Mouse (Mus musculus) CH12.LX (cell line): ENCODE measurements around the gene Gm49403. TPM values are rescaled to one million over a fixed set of nuclear protein-coding genes. Genes with fewer than 3 reads are reported as not detected.
A peak's percentile ranks its signal among the peaks of the same experiment; 100 is the strongest.

Source experiments
- DNase-seq: peaks from one replicate; pipeline ENCODE4 v3.0.0-alpha.2; 2013; ENCODE audit errors: extremely low read depth
- H3K27ac ChIP-seq: 2 replicates; pipeline ENCODE4 v1.5.1; 2012; ENCODE audit warnings: low read depth, mild to moderate bottlenecking, control low read depth, moderate library complexity; ENCODE audit not compliant: insufficient read depth
- H3K27me3 ChIP-seq: replicated peaks from 2 replicates; pipeline ENCODE3; 2012; ENCODE audit warnings: inconsistent platforms
- H3K36me3 ChIP-seq, 2 experiments: replicated peaks in 1 of 2; 2 replicates each; pipeline versions ENCODE3 to v1.6.1; 2012; ENCODE audit warnings: inconsistent platforms in 1 of 2, low read length in 1 of 2, mild to moderate bottlenecking in 1 of 2, mixed read lengths in 1 of 2, moderate library complexity in 1 of 2; ENCODE audit not compliant: control insufficient read depth in 1 of 2, insufficient read depth in 1 of 2
- H3K4me1 ChIP-seq, 2 experiments: 2 replicates each; pipeline ENCODE4 v1.6.1; 2012; ENCODE audit warnings: inconsistent platforms in 1 of 2, moderate library complexity in 1 of 2; ENCODE audit not compliant: insufficient read depth in 2 of 2, control insufficient read depth in 1 of 2
- H3K4me2 ChIP-seq: 2 replicates; pipeline ENCODE4 v1.6.1; 2012; ENCODE audit warnings: low read depth, mild to moderate bottlenecking, control low read depth; ENCODE audit not compliant: poor library complexity, insufficient read depth, severe bottlenecking
- H3K4me3 ChIP-seq, 3 experiments: fragments of 150-350 bp in 1 of 3; sonication (generic) in 1 of 3; replicated peaks in 1 of 3; 2 replicates each; pipeline versions ENCODE3 to v1.5.1; 2011 to 2012; ENCODE audit warnings: low read depth in 2 of 3, low read length in 2 of 3, mild to moderate bottlenecking in 2 of 3, moderate library complexity in 2 of 3, control low read depth in 1 of 3, improper control_type of control experiment in 1 of 3, inconsistent platforms in 1 of 3, mixed read lengths in 1 of 3; ENCODE audit not compliant: poor library complexity in 1 of 3
- H3K79me2 ChIP-seq: replicated peaks from 2 replicates; pipeline ENCODE4 v1.6.1; 2012; ENCODE audit warnings: mild to moderate bottlenecking, moderate library complexity; ENCODE audit not compliant: control insufficient read depth, poor library complexity, insufficient read depth, severe bottlenecking; ENCODE audit errors: extremely low read depth
- H3K9ac ChIP-seq: 2 replicates; pipeline ENCODE4 v1.6.1; 2012; ENCODE audit warnings: low read depth, mild to moderate bottlenecking, control low read depth, moderate library complexity; ENCODE audit not compliant: insufficient read depth
- H3K9me3 ChIP-seq: replicated peaks from 2 replicates; pipeline ENCODE3; 2012; ENCODE audit warnings: low read length, inconsistent platforms, mixed read lengths
- BHLHE40 ChIP-seq: IDR thresholded peaks from 2 replicates; pipeline ENCODE4 v1.6.1; 2011; ENCODE audit warnings: mild to moderate bottlenecking, low read depth, low read length, improper control_type of control experiment
- CHD1 ChIP-seq: IDR thresholded peaks from 2 replicates; pipeline ENCODE4 v1.6.1; 2012; ENCODE audit warnings: low read depth, low read length, improper control_type of control experiment, inconsistent platforms
- CHD2 ChIP-seq: IDR thresholded peaks from 2 replicates; pipeline ENCODE4 v1.6.1; 2011; ENCODE audit warnings: low read length, improper control_type of control experiment
- CTCF ChIP-seq, 2 experiments: IDR thresholded peaks in 1 of 2; conservative IDR thresholded peaks in 1 of 2; 2 replicates each; pipeline ENCODE4 v1.5.1; 2011 to 2012; ENCODE audit warnings: low read depth in 2 of 2, low read length in 2 of 2, improper control_type of control experiment in 1 of 2, inconsistent platforms in 1 of 2, mild to moderate bottlenecking in 1 of 2, moderate library complexity in 1 of 2
- E2F4 ChIP-seq: IDR thresholded peaks from 2 replicates; pipeline ENCODE4 v1.6.1; 2011; ENCODE audit warnings: low read depth, low read length, improper control_type of control experiment; ENCODE audit not compliant: insufficient replicate concordance
- ELF1 ChIP-seq: IDR thresholded peaks from 2 replicates; pipeline ENCODE4 v1.6.1; 2014; ENCODE audit warnings: low read depth, mild to moderate bottlenecking, inconsistent platforms, low read length, improper control_type of control experiment
- EP300 ChIP-seq: IDR thresholded peaks from 2 replicates; pipeline ENCODE4 v1.6.1; 2011; ENCODE audit warnings: low read length, improper control_type of control experiment
- ETS1 ChIP-seq: conservative IDR thresholded peaks from 2 replicates; pipeline ENCODE4 v1.6.1; 2012; ENCODE audit warnings: low read depth, mild to moderate bottlenecking, inconsistent platforms, low read length, improper control_type of control experiment, moderate library complexity
- GABPA ChIP-seq: IDR thresholded peaks from 2 replicates; pipeline ENCODE4 v1.6.1; 2012; ENCODE audit warnings: low read depth, low read length, improper control_type of control experiment, inconsistent platforms; ENCODE audit not compliant: insufficient replicate concordance
- HCFC1 ChIP-seq: IDR thresholded peaks from 2 replicates; pipeline ENCODE4 v1.6.1; 2012; ENCODE audit warnings: low read depth, mild to moderate bottlenecking, inconsistent platforms, low read length, improper control_type of control experiment
- IRF4 ChIP-seq: IDR thresholded peaks from 2 replicates; pipeline ENCODE4 v1.6.1; 2014; ENCODE audit warnings: low read depth, mild to moderate bottlenecking, inconsistent platforms, low read length, improper control_type of control experiment
- JUN ChIP-seq: IDR thresholded peaks from 2 replicates; pipeline ENCODE4 v1.6.1; 2011; ENCODE audit warnings: low read depth, mild to moderate bottlenecking, low read length, improper control_type of control experiment, moderate library complexity; ENCODE audit not compliant: insufficient read depth
- JUND ChIP-seq: conservative IDR thresholded peaks from 2 replicates; pipeline ENCODE4 v1.6.1; 2011; ENCODE audit warnings: low read depth, low read length, improper control_type of control experiment
- KAT2A ChIP-seq: IDR thresholded peaks from 2 replicates; pipeline ENCODE4 v1.6.1; 2012; ENCODE audit warnings: low read length, improper control_type of control experiment, inconsistent platforms; ENCODE audit not compliant: insufficient replicate concordance
- MAFK ChIP-seq: IDR thresholded peaks from 2 replicates; pipeline ENCODE4 v1.6.1; 2011; ENCODE audit warnings: low read length, improper control_type of control experiment; ENCODE audit not compliant: insufficient replicate concordance
- MAX ChIP-seq: IDR thresholded peaks from 2 replicates; pipeline ENCODE4 v1.6.1; 2011; ENCODE audit warnings: low read length, improper control_type of control experiment
- MAZ ChIP-seq: IDR thresholded peaks from 2 replicates; pipeline ENCODE4 v1.6.1; 2012; ENCODE audit warnings: low read depth, mild to moderate bottlenecking, inconsistent platforms, low read length, improper control_type of control experiment, moderate library complexity
- MEF2A ChIP-seq: IDR thresholded peaks from 2 replicates; pipeline ENCODE4 v1.6.1; 2014; ENCODE audit warnings: low read depth, mild to moderate bottlenecking, inconsistent platforms, low read length, improper control_type of control experiment, borderline replicate concordance
- MXI1 ChIP-seq: IDR thresholded peaks from 2 replicates; pipeline ENCODE4 v1.6.1; 2011; ENCODE audit warnings: mild to moderate bottlenecking, low read depth, low read length, improper control_type of control experiment
- MYC ChIP-seq: IDR thresholded peaks from 2 replicates; pipeline ENCODE4 v1.6.1; 2011; ENCODE audit warnings: low read depth, mild to moderate bottlenecking, improper control_type of control experiment, low read length
- NELFE ChIP-seq: IDR thresholded peaks from 2 replicates; pipeline ENCODE4 v1.6.1; 2011; ENCODE audit warnings: low read depth, low read length, improper control_type of control experiment
- NRF1 ChIP-seq: IDR thresholded peaks from 2 replicates; pipeline ENCODE4 v1.6.1; 2014; ENCODE audit warnings: low read depth, mild to moderate bottlenecking, inconsistent platforms, low read length, improper control_type of control experiment, moderate library complexity
- PAX5 ChIP-seq: IDR thresholded peaks from 2 replicates; pipeline ENCODE4 v1.6.1; 2012; ENCODE audit warnings: low read length, inconsistent platforms, mixed read lengths
- POLR2A ChIP-seq: IDR thresholded peaks from 2 replicates; pipeline ENCODE4 v1.6.1; 2011; ENCODE audit warnings: low read depth, mild to moderate bottlenecking, improper control_type of control experiment, low read length
- POLR2AphosphoS2 ChIP-seq: IDR thresholded peaks from 2 replicates; pipeline ENCODE4 v1.6.1; 2011; ENCODE audit warnings: low read depth, low read length, improper control_type of control experiment
- RAD21 ChIP-seq: IDR thresholded peaks from 2 replicates; pipeline ENCODE4 v1.6.1; 2011; ENCODE audit warnings: low read depth, mild to moderate bottlenecking, low read length, improper control_type of control experiment, moderate library complexity
- RCOR1 ChIP-seq: conservative IDR thresholded peaks from 2 replicates; pipeline ENCODE4 v1.6.1; 2012; ENCODE audit warnings: low read depth, mild to moderate bottlenecking, inconsistent platforms, low read length, improper control_type of control experiment
- SIN3A ChIP-seq: IDR thresholded peaks from 2 replicates; pipeline ENCODE4 v1.6.1; 2012; ENCODE audit warnings: low read length, improper control_type of control experiment, inconsistent platforms
- SMC3 ChIP-seq: IDR thresholded peaks from 2 replicates; pipeline ENCODE4 v1.6.1; 2011; ENCODE audit warnings: low read depth, low read length, improper control_type of control experiment
- TBP ChIP-seq: conservative IDR thresholded peaks from 2 replicates; pipeline ENCODE4 v1.6.1; 2011; ENCODE audit warnings: low read depth, low read length, improper control_type of control experiment
- TCF12 ChIP-seq: IDR thresholded peaks from 2 replicates; pipeline ENCODE4 v1.6.1; 2014; ENCODE audit warnings: low read depth, mild to moderate bottlenecking, inconsistent platforms, low read length, improper control_type of control experiment
- UBTF ChIP-seq: IDR thresholded peaks from 2 replicates; pipeline ENCODE4 v1.6.1; 2012; ENCODE audit warnings: low read depth, mild to moderate bottlenecking, inconsistent platforms, low read length, improper control_type of control experiment, moderate library complexity
- USF1 ChIP-seq: IDR thresholded peaks from 2 replicates; pipeline ENCODE4 v1.6.1; 2014; ENCODE audit warnings: low read depth, mild to moderate bottlenecking, inconsistent platforms, low read length, improper control_type of control experiment
- USF2 ChIP-seq: conservative IDR thresholded peaks from 2 replicates; pipeline ENCODE4 v1.6.1; 2011; ENCODE audit warnings: low read depth, low read length, improper control_type of control experiment
- ZC3H11A ChIP-seq: IDR thresholded peaks from 2 replicates; pipeline ENCODE4 v1.6.1; 2012; ENCODE audit warnings: low read depth, mild to moderate bottlenecking, inconsistent platforms, low read length, improper control_type of control experiment
- ZKSCAN1 ChIP-seq: IDR thresholded peaks from 2 replicates; pipeline ENCODE4 v1.6.1; 2012; ENCODE audit warnings: low read depth, inconsistent platforms, low read length, improper control_type of control experiment, borderline replicate concordance
- ZMIZ1 ChIP-seq: IDR thresholded peaks from 2 replicates; pipeline ENCODE4 v1.6.1; 2012; ENCODE audit warnings: low read depth, mild to moderate bottlenecking, inconsistent platforms, low read length, improper control_type of control experiment
- ZNF384 ChIP-seq: IDR thresholded peaks from 2 replicates; pipeline ENCODE4 v1.6.1; 2012; ENCODE audit warnings: low read depth, low read length, improper control_type of control experiment, inconsistent platforms
- dilution Hi-C: fragments of 300-500 bp; cut with MboI; formaldehyde crosslinking; loops from 2 replicates; pipeline ENCODE4 v1.14.3; 2020; ENCODE audit warnings: low sequenced_read_pairs; ENCODE audit not compliant: extremely low pct_unique_long_range_greater_than_20kb, extremely low pct_ligation_motif_present
- in situ Hi-C: fragments of 300-500 bp; cut with MboI; formaldehyde crosslinking; loops from 3 replicates; pipeline ENCODE4 v1.14.3; 2019; ENCODE audit warnings: low sequenced_read_pairs, low pct_ligation_motif_present, low pct_unique_long_range_greater_than_20kb, mixed read lengths
- polyA plus RNA-seq: library from polyadenylated mRNA; unstranded; fragments of >175 nt; gene quantifications from 2 replicates; pipeline ENCODE4 v1.2.1, GENCODE M21; 2012; ENCODE audit warnings: low read depth; ENCODE audit not compliant: insufficient read length
- total RNA-seq, 2 experiments: library from RNA; depleted of rRNA; stranded (reverse); fragments of 300-350 nt in 1 of 2; fragments of >200 nt in 1 of 2; gene quantifications; 2 replicates each; pipeline ENCODE4 v1.2.3; 2012 to 2014

The Gm49403 gene
- total and polyA plus RNA-seq, 3 experiments: not detected

- Histone ChIP-seq H3K27ac (peak overlapping the region; percentile 62), H3K4me3 (peak overlapping the region; percentile 54 to 81 (median 65)), H3K4me1 (peaks cover 11 to 45% of the 10 kb centered on the region in 2 experiments), H3K79me2 (peaks cover 20% of the 10 kb centered on the region), H3K9ac (peak overlapping the region; percentile 75), H3K9me3 (no peaks in the 10 kb centered on the region), H3K36me3 (peaks cover 15 to 51% of the 10 kb centered on the region in 2 experiments), H3K4me2 (peak overlapping the region; percentile 96), H3K27me3 (no peaks in the 10 kb centered on the region)
- dilution Hi-C loops (no loop called here), in situ Hi-C loops (loop anchor here (25.0 kb wide), 1 partner anchor 1022 kb away; no protein-coding TSS in a partner anchor)
- no peak for TF ChIP-seq ETS1
- peak; percentile 24; the same call in 1 of the 2 replicates for TF ChIP-seq MEF2A
- TF ChIP-seq USF2: peak; percentile 61
- peak; percentile 78 for TF ChIP-seq POLR2A
- 0 out of 2 replicates have a peak, but pooled peaks have one; percentile 61 for TF ChIP-seq CHD1
- peak; percentile 59 for TF ChIP-seq NELFE
- TF ChIP-seq KAT2A: 0 out of 2 replicates have a peak, but pooled peaks have one; percentile 8
- no peak for TF ChIP-seq JUND
- TF ChIP-seq EP300: no peak
- no peak for TF ChIP-seq CTCF (conservative IDR thresholded peaks at IDR 0.05 in 1 of 2, IDR thresholded peaks at IDR 0.05 in 1 of 2; ENCODE audit: low read depth in 2 of 2, low read length in 2 of 2)
- no peak for TF ChIP-seq NRF1
- TF ChIP-seq MAZ: no peak
- TF ChIP-seq HCFC1: peak; percentile 27; the same call in 1 of the 2 replicates
- no peak for TF ChIP-seq IRF4
- TF ChIP-seq ZMIZ1: 0 out of 2 replicates have a peak, but pooled peaks have one; percentile 49
- no peak for TF ChIP-seq MAFK
- peak; percentile 53; the same call in 1 of the 2 replicates for TF ChIP-seq MXI1
- TF ChIP-seq RCOR1: no peak
- TF ChIP-seq PAX5: no peak
- peak; percentile 69 for TF ChIP-seq TBP
- TF ChIP-seq SIN3A: peak; percentile 94
- no peak for TF ChIP-seq ZKSCAN1
- peak; percentile 55 for TF ChIP-seq USF1
- peak; percentile 45; the same call in 1 of the 2 replicates for TF ChIP-seq MYC
- TF ChIP-seq ELF1: peak; percentile 80
- TF ChIP-seq SMC3: 0 out of 2 replicates have a peak, but pooled peaks have one; percentile 2
- no peak for TF ChIP-seq E2F4
- TF ChIP-seq GABPA: no peak
- no peak for TF ChIP-seq TCF12
- no peak for TF ChIP-seq ZC3H11A
- TF ChIP-seq MAX: no peak; the same call in 1 of the 2 replicates
- no peak for TF ChIP-seq RAD21
- peak; percentile 43 for TF ChIP-seq BHLHE40
- no peak for TF ChIP-seq JUN
- 0 out of 2 replicates have a peak, but pooled peaks have one; percentile 75 for TF ChIP-seq POLR2AphosphoS2
- TF ChIP-seq CHD2: no peak
- TF ChIP-seq ZNF384: no peak
- no peak for TF ChIP-seq UBTF
- peak; percentile 55 for DNase-seq
These were observed 43.6 kb upstream of the Gm49403 start for GRCm38 (mm10) chr19:8839908-8840791.
